Mouse (Mus musculus) spleen, adult 2 months (tissue): ENCODE measurements around the gene Fgfr2. TPM values are rescaled to one million over a fixed set of nuclear protein-coding genes. Genes with fewer than 3 reads are reported as not detected.

ENCODE experiments used
- DNase-seq, 2 experiments: peaks; one replicate each; pipeline versions ENCODE4 v3.0.0 to v3.0.0-alpha.2; 2012 to 2021; ENCODE audit warnings: low spot score in 2 of 2, low read depth in 1 of 2
- H3K27ac ChIP-seq: fragments of 200-500 bp; 2 replicates; pipeline ENCODE4 v1.5.1; 2012; ENCODE audit warnings: low read length, inconsistent platforms; ENCODE audit not compliant: insufficient read depth
- H3K27me3 ChIP-seq: fragments of 200-500 bp; 2 replicates; pipeline ENCODE4 v1.6.1; 2012; ENCODE audit warnings: mild to moderate bottlenecking, moderate library complexity, low read length, inconsistent platforms; ENCODE audit not compliant: control insufficient read depth, insufficient read depth
- H3K36me3 ChIP-seq: fragments of 200-500 bp; 2 replicates; pipeline ENCODE4 v1.6.1; 2012; ENCODE audit warnings: mild to moderate bottlenecking, low read length, inconsistent platforms; ENCODE audit not compliant: control insufficient read depth, insufficient read depth
- H3K4me1 ChIP-seq: fragments of 200-500 bp; 2 replicates; pipeline ENCODE4 v1.6.1; 2011; ENCODE audit warnings: inconsistent platforms; ENCODE audit not compliant: control insufficient read depth, insufficient read depth, insufficient read length
- H3K4me3 ChIP-seq: fragments of 200-500 bp; 2 replicates; pipeline ENCODE4 v1.5.1; 2011; ENCODE audit warnings: mild to moderate bottlenecking, inconsistent platforms; ENCODE audit not compliant: insufficient read depth, insufficient read length; ENCODE audit errors: extremely low read depth
- CTCF ChIP-seq: fragments of 200-500 bp; IDR thresholded peaks from 2 replicates; pipeline ENCODE4 v1.5.1; 2011; ENCODE audit warnings: mild to moderate bottlenecking, inconsistent platforms; ENCODE audit not compliant: insufficient read depth, insufficient read length, insufficient replicate concordance; ENCODE audit errors: extremely low read depth
- POLR2A ChIP-seq: fragments of 200-500 bp; IDR thresholded peaks from 2 replicates; pipeline ENCODE4 v1.6.1; 2011; ENCODE audit warnings: low read depth, low read length, inconsistent platforms
- WGBS: fragments of 180-500 bp; shearing (Covaris S2); methylation state at CpG from one replicate; pipeline ENCODE4 v1.1.7; 2018; 5-methylcytosine and 5-hydroxymethylcytosine counted together
- polyA plus RNA-seq: library from polyadenylated mRNA; depleted of rRNA; stranded (reverse); fragments of >200 nt; gene quantifications from 2 replicates; pipeline ENCODE4 v1.2.3, GENCODE M21; 2012

Fgfr2 gene
- polyA plus RNA-seq, 1 experiment, result 1.6 TPM

GRCm38 (mm10) chr7:133120221-133120751, 2.9 kb downstream of the Fgfr2 start:
- peaks cover 20% of the 10 kb centered on the region for H3K27me3 ChIP-seq
- no peak overlapping the region for H3K27ac ChIP-seq
- DNase-seq, result no peak
- H3K36me3 ChIP-seq, result no peaks in the 10 kb centered on the region
- 89% methylated on average over 15 of the region's 15 CpGs for WGBS
- no peak for TF ChIP-seq POLR2A
- no peak for TF ChIP-seq CTCF
- H3K4me1 ChIP-seq, result peaks cover 8% of the 10 kb centered on the region; the same call in 1 of the 2 replicates
- H3K4me3 ChIP-seq, result no peak overlapping the region

- 85% methylated on average over 2 of the region's 2 CpGs for WGBS
- H3K36me3 ChIP-seq, result no peaks in the 10 kb centered on the region
These were observed 5.3 kb downstream of the Fgfr2 start for GRCm38 (mm10) chr7:133117815-133118214.

DNA sequence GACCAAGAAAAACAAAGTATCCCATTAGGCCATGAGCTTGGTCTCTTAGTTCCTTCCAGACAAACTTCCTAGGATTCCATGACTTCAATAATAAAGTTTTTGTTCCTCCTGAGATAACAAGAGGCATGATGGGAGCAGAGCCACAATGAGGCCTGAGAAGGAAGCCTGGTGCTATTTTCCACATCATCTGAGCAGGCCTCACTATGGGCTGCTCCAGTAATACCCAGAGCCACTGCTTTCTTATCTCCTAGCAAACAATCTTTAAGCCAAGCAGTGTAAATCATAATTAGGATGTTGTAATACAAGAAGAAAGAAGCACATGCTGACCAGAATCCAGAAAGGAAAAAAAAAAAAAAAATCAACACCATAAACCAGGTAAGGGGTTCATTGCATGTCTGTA, 6.6 kb downstream of the Fgfr2 start:
- Histone ChIP-seq H3K36me3 (no peaks in the 10 kb centered on the region), H3K27ac (no peak overlapping the region), H3K4me1 (0 out of 2 replicates have a peak, but pooled peaks cover 4% of the 10 kb centered on the region), H3K27me3 (peaks cover 4% of the 10 kb centered on the region), H3K4me3 (no peak overlapping the region)
- TF ChIP-seq POLR2A, result no peak
- no peak for TF ChIP-seq CTCF
- no peak for DNase-seq

More at GRCm38 (mm10) chr7:133117815-133118214, 5.3 kb downstream of the Fgfr2 start:
- DNase-seq, result no peak
- Histone ChIP-seq H3K4me3 (no peak overlapping the region), H3K4me1 (peaks cover 9% of the 10 kb centered on the region; the same call in 1 of the 2 replicates), H3K27me3 (peaks cover 13% of the 10 kb centered on the region), H3K27ac (no peak overlapping the region)
- TF ChIP-seq CTCF, result no peak
- TF ChIP-seq POLR2A, result no peak

- DNase-seq, result no peak
- Histone ChIP-seq H3K36me3 (no peaks in the 10 kb centered on the region), H3K27ac (no peak overlapping the region), H3K4me3 (no peak overlapping the region), H3K4me1 (0 out of 2 replicates have a peak, but pooled peaks cover 4% of the 10 kb centered on the region), H3K27me3 (0 out of 2 replicates have a peak, but pooled peaks cover 1% of the 10 kb centered on the region)
- WGBS, result 43% methylated on average over 15 of the region's 15 CpGs
- TF ChIP-seq POLR2A (no peak), CTCF (no peak)
These were observed 7.3 kb downstream of the Fgfr2 start for GRCm38 (mm10) chr7:133115886-133116285.

DNA sequence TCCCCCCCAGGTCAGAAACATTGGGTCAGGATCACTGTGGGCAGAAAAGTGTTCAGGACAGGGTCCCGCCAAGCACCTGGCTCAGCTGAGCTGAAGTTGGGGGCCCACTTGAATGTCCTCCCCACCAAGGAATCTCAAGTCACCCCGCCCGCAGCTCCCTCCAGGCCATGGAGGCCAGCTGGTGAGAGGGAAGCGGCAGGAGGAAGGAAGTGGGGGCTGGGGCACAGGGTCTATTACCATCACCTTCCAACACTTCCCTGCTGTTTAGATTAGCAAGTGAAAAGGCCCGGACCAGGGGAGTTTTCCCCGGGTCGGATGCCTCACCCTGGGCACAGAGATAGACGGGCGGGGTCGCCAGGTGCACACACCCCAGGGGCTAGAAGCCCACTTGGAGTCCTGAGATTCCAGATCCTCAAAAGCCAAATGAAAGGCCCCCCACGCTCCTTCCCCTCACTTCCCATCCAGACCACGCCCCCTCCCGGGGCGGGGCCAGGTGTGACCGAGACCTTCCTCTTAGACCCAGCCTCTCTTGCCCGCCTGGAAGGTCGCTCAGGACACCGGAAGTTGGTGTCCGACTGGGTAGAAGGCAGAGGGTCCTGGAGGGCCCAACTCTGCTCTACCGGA, 8.2 kb downstream of the Fgfr2 start:
- DNase-seq, result no peak
- no peaks in the 10 kb centered on the region for H3K36me3 ChIP-seq
- TF ChIP-seq CTCF (no peak), POLR2A (no peak)
- WGBS, result 11% methylated on average over 20 of the region's 20 CpGs
- H3K27ac ChIP-seq, result no peak overlapping the region
- H3K4me1 ChIP-seq, result 0 out of 2 replicates have a peak, but pooled peaks cover 4% of the 10 kb centered on the region
- no peak overlapping the region for H3K4me3 ChIP-seq
- H3K27me3 ChIP-seq, result 0 out of 2 replicates have a peak, but pooled peaks cover 1% of the 10 kb centered on the region

GRCm38 (mm10) chr7:133113185-133113895, 9.8 kb downstream of the Fgfr2 start:
- Histone ChIP-seq H3K27ac (no peak overlapping the region), H3K4me1 (0 out of 2 replicates have a peak, but pooled peaks cover 4% of the 10 kb centered on the region), H3K36me3 (no peaks in the 10 kb centered on the region), H3K4me3 (no peak overlapping the region), H3K27me3 (0 out of 2 replicates have a peak, but pooled peaks cover 1% of the 10 kb centered on the region)
- WGBS, result 90% methylated on average over 8 of the region's 8 CpGs
- no peak for DNase-seq
- TF ChIP-seq CTCF, result no peak
- no peak for TF ChIP-seq POLR2A

- 79% methylated on average over 6 of the region's 6 CpGs for WGBS
- H3K4me3 ChIP-seq, result no peak overlapping the region
- H3K27me3 ChIP-seq, result 0 out of 2 replicates have a peak, but pooled peaks cover 1% of the 10 kb centered on the region
- no peak for DNase-seq
- H3K4me1 ChIP-seq, result 0 out of 2 replicates have a peak, but pooled peaks cover 4% of the 10 kb centered on the region
- no peak for TF ChIP-seq POLR2A
- TF ChIP-seq CTCF, result no peak
- H3K36me3 ChIP-seq, result no peaks in the 10 kb centered on the region
- no peak overlapping the region for H3K27ac ChIP-seq
These were observed 10.8 kb downstream of the Fgfr2 start for GRCm38 (mm10) chr7:133112351-133112831.
